Mouse (Mus musculus) spleen, adult 2 months (tissue): Measurements from ENCODE around the gene Nprl2. TPM values are rescaled to one million over a fixed set of nuclear protein-coding genes. Genes with fewer than 3 reads are reported as not detected.
A peak's percentile ranks its signal among the peaks of the same experiment; 100 is the strongest.
"Not testable (repeated sequence)": the region's sequence is repeated elsewhere in the genome, so short reads cannot be mapped to it uniquely, and the experiment has no call there.

Source experiments
- DNase-seq, 2 experiments: peaks; one replicate each; pipeline versions ENCODE4 v3.0.0 to v3.0.0-alpha.2; 2012 to 2021; ENCODE audit warnings: low spot score in 2 of 2, low read depth in 1 of 2
- H3K27ac ChIP-seq: fragments of 200-500 bp; 2 replicates; pipeline ENCODE4 v1.5.1; 2012; ENCODE audit warnings: low read length, inconsistent platforms; ENCODE audit not compliant: insufficient read depth
- H3K27me3 ChIP-seq: fragments of 200-500 bp; 2 replicates; pipeline ENCODE4 v1.6.1; 2012; ENCODE audit warnings: mild to moderate bottlenecking, moderate library complexity, low read length, inconsistent platforms; ENCODE audit not compliant: control insufficient read depth, insufficient read depth
- H3K36me3 ChIP-seq: fragments of 200-500 bp; 2 replicates; pipeline ENCODE4 v1.6.1; 2012; ENCODE audit warnings: mild to moderate bottlenecking, low read length, inconsistent platforms; ENCODE audit not compliant: control insufficient read depth, insufficient read depth
- H3K4me1 ChIP-seq: fragments of 200-500 bp; 2 replicates; pipeline ENCODE4 v1.6.1; 2011; ENCODE audit warnings: inconsistent platforms; ENCODE audit not compliant: control insufficient read depth, insufficient read depth, insufficient read length
- H3K4me3 ChIP-seq: fragments of 200-500 bp; 2 replicates; pipeline ENCODE4 v1.5.1; 2011; ENCODE audit warnings: mild to moderate bottlenecking, inconsistent platforms; ENCODE audit not compliant: insufficient read depth, insufficient read length; ENCODE audit errors: extremely low read depth
- CTCF ChIP-seq: fragments of 200-500 bp; IDR thresholded peaks from 2 replicates; pipeline ENCODE4 v1.5.1; 2011; ENCODE audit warnings: mild to moderate bottlenecking, inconsistent platforms; ENCODE audit not compliant: insufficient read depth, insufficient read length, insufficient replicate concordance; ENCODE audit errors: extremely low read depth
- POLR2A ChIP-seq: fragments of 200-500 bp; IDR thresholded peaks from 2 replicates; pipeline ENCODE4 v1.6.1; 2011; ENCODE audit warnings: low read depth, low read length, inconsistent platforms
- WGBS: fragments of 180-500 bp; shearing (Covaris S2); methylation state at CpG from one replicate; pipeline ENCODE4 v1.1.7; 2018; 5-methylcytosine and 5-hydroxymethylcytosine counted together
- polyA plus RNA-seq: library from polyadenylated mRNA; depleted of rRNA; stranded (reverse); fragments of >200 nt; gene quantifications from 2 replicates; pipeline ENCODE4 v1.2.3, GENCODE M21; 2012

Nprl2 gene
- polyA plus RNA-seq, 1 experiment, result 24.4 TPM

GRCm38 (mm10) chr9:107571534-107572326 is 29.7 kb downstream of the Nprl2 start:
- no peak for DNase-seq
- 91% methylated on average over 22 of the region's 22 CpGs for WGBS
- H3K36me3 ChIP-seq, result no peaks in the 10 kb centered on the region; the same call in 1 of the 2 replicates
- peaks cover 9% of the 10 kb centered on the region; the same call in 1 of the 2 replicates for H3K4me1 ChIP-seq
- H3K4me3 ChIP-seq, result no peak overlapping the region
- TF ChIP-seq CTCF (no peak), POLR2A (no peak)
- H3K27me3 ChIP-seq, result no peaks in the 10 kb centered on the region
- no peak overlapping the region for H3K27ac ChIP-seq

GRCm38 (mm10) chr9:107572327-107572662 is 30.3 kb downstream of the Nprl2 start:
- no peaks in the 10 kb centered on the region for H3K27me3 ChIP-seq
- no peak for DNase-seq
- no peaks in the 10 kb centered on the region; the same call in 1 of the 2 replicates for H3K36me3 ChIP-seq
- H3K27ac ChIP-seq, result no peak overlapping the region
- 92% methylated on average over 2 of the region's 2 CpGs for WGBS
- no peak overlapping the region for H3K4me3 ChIP-seq
- no peak for TF ChIP-seq CTCF
- no peak for TF ChIP-seq POLR2A
- peaks cover 9% of the 10 kb centered on the region; the same call in 1 of the 2 replicates for H3K4me1 ChIP-seq

- 83% methylated on average over 6 of the region's 6 CpGs for WGBS
- not testable (repeated sequence) for DNase-seq, H3K4me1 ChIP-seq, H3K27me3 ChIP-seq, H3K27ac ChIP-seq, H3K36me3 ChIP-seq, H3K4me3 ChIP-seq
These were observed 31.7 kb downstream of the Nprl2 start for GRCm38 (mm10) chr9:107573774-107574173.

GRCm38 (mm10) chr9:107575579-107576356 is 33.7 kb downstream of the Nprl2 start:
- no peak for TF ChIP-seq CTCF
- DNase-seq, result no peak
- Histone ChIP-seq H3K4me3 (no peak overlapping the region), H3K4me1 (peaks cover 7% of the 10 kb centered on the region; the same call in 1 of the 2 replicates), H3K27me3 (no peaks in the 10 kb centered on the region), H3K36me3 (no peaks in the 10 kb centered on the region; the same call in 1 of the 2 replicates), H3K27ac (no peak overlapping the region)
- WGBS, result 90% methylated on average over 14 of the region's 14 CpGs

GRCm38 (mm10) chr9:107576357-107577107 is 34.5 kb downstream of the Nprl2 start, which contains the start of gene Hyal1:
Gene Hyal1 (plus strand): TSS chr9:107576927.
- no peak for TF ChIP-seq CTCF
- no peak for TF ChIP-seq POLR2A
- H3K4me1 ChIP-seq, result peaks cover 11% of the 10 kb centered on the region; the same call in 1 of the 2 replicates
- H3K4me3 ChIP-seq, result peak within 1 kb of the TSS; percentile 25; the same call in 1 of the 2 replicates
- 49% methylated on average over 16 of the region's 16 CpGs for WGBS
- no peaks in the 10 kb centered on the region for H3K27me3 ChIP-seq
- peak within 1 kb of the TSS; percentile 15; the same call in 1 of the 2 replicates for H3K27ac ChIP-seq
- no peak for DNase-seq
- no peaks in the 10 kb centered on the region for H3K36me3 ChIP-seq

- peaks cover 11% of the 10 kb centered on the region; the same call in 1 of the 2 replicates for H3K4me1 ChIP-seq
- H3K4me3 ChIP-seq, result no peak overlapping the region
- H3K27ac ChIP-seq, result no peak overlapping the region
- no peak for DNase-seq
- no peaks in the 10 kb centered on the region for H3K27me3 ChIP-seq
- H3K36me3 ChIP-seq, result no peaks in the 10 kb centered on the region
- WGBS, result 91% methylated on average over 10 of the region's 10 CpGs
- TF ChIP-seq POLR2A, result no peak
These were observed 35.8 kb downstream of the Nprl2 start for GRCm38 (mm10) chr9:107577871-107578270.
